Mouse (Mus musculus) forebrain, embryonic 11.5 days (tissue): Measurements from ENCODE around the gene Ppp1ca. TPM values are rescaled to one million over a fixed set of nuclear protein-coding genes. Genes with fewer than 3 reads are reported as not detected.

ENCODE experiments used
- ATAC-seq: fragments of 200-750 bp; cut with Nextera tagmentation; replicated peaks from 2 replicates; pipeline ENCODE4 v1.8.0; 2017; ENCODE audit warnings: moderate TSS enrichment; ENCODE audit not compliant: low FRiP score
- DNase-seq: peaks from one replicate; pipeline ENCODE4 v3.0.0-alpha.2; 2017; ENCODE audit warnings: low spot score
- H3K27ac ChIP-seq: fragments of 300-500 bp; sonication (generic); 2 replicates; pipeline ENCODE4 v1.5.1; 2014; ENCODE audit warnings: low read depth, low read length
- H3K27me3 ChIP-seq: fragments of 300-500 bp; sonication (generic); 2 replicates; pipeline ENCODE4 v1.6.1; 2014; ENCODE audit warnings: mild to moderate bottlenecking, low read length, mixed read lengths; ENCODE audit not compliant: control insufficient read depth, insufficient read depth
- H3K36me3 ChIP-seq: fragments of 300-500 bp; sonication (generic); 2 replicates; pipeline ENCODE4 v1.6.1; 2014; ENCODE audit warnings: mild to moderate bottlenecking, low read length, moderate library complexity, mixed read lengths; ENCODE audit not compliant: control insufficient read depth, insufficient read depth
- H3K4me1 ChIP-seq: fragments of 300-500 bp; sonication (generic); replicated peaks from 2 replicates; pipeline ENCODE4 v1.6.1; 2014; ENCODE audit warnings: low read length, mixed read lengths; ENCODE audit not compliant: control insufficient read depth, insufficient read depth
- H3K4me2 ChIP-seq: fragments of 300-500 bp; sonication (generic); 2 replicates; pipeline ENCODE4 v1.6.1; 2014; ENCODE audit warnings: low read depth, mild to moderate bottlenecking, low read length, moderate library complexity, mixed read lengths; ENCODE audit not compliant: severe bottlenecking
- H3K4me3 ChIP-seq: fragments of 300-500 bp; sonication (generic); 2 replicates; pipeline ENCODE4 v1.5.1; 2014; ENCODE audit warnings: low read depth, low read length
- H3K9ac ChIP-seq: fragments of 300-500 bp; sonication (generic); 2 replicates; pipeline ENCODE4 v1.6.1; 2014; ENCODE audit warnings: low read length
- H3K9me3 ChIP-seq: fragments of 300-500 bp; sonication (generic); 2 replicates; pipeline ENCODE4 v1.6.1; 2016; ENCODE audit warnings: low read length, mixed read lengths; ENCODE audit not compliant: control insufficient read depth
- WGBS: fragments of 180-500 bp; shearing (Covaris S2); extraction: QIAGEN DNeasy Blood & Tissue Kit; methylation state at CpG from one replicate; pipeline ENCODE4 v1.1.7; 2014; 5-methylcytosine and 5-hydroxymethylcytosine counted together
- polyA plus RNA-seq: library from polyadenylated mRNA; unstranded; fragments of >200 nt; fragmentation: Nextera tagmentation; extraction: Ambion mirVana; gene quantifications from 2 replicates; pipeline ENCODE4 v1.2.1, GENCODE M21; 2014

The Ppp1ca gene
- polyA plus RNA-seq, 1 experiment from 2014 or later: 856 TPM

- peaks cover 10% of the 10 kb centered on the region for H3K4me1 ChIP-seq
- no peak overlapping the region for H3K4me3 ChIP-seq
- DNase-seq (no peak), ATAC-seq (no peak)
- no peak overlapping the region for H3K4me2 ChIP-seq
- H3K36me3 ChIP-seq: no peaks in the 10 kb centered on the region
- no peak overlapping the region for H3K9ac ChIP-seq
- H3K9me3 ChIP-seq: no peaks in the 10 kb centered on the region
- 93% methylated on average over 8 of the region's 8 CpGs for WGBS
- no peaks in the 10 kb centered on the region for H3K27me3 ChIP-seq
- no peak overlapping the region for H3K27ac ChIP-seq
These were observed 39.2 kb upstream of the Ppp1ca start for GRCm38 (mm10) chr19:4152445-4153231.

GRCm38 (mm10) chr19:4153232-4153654 lies 38.6 kb upstream of the Ppp1ca start, which contains the start of gene Ptprcap:
TSS of gene Ptprcap (plus strand) at chr19:4153604.
- no peak within 1 kb of the TSS for H3K9ac ChIP-seq
- H3K4me3 ChIP-seq: no peak within 1 kb of the TSS
- H3K27ac ChIP-seq: no peak within 1 kb of the TSS
- H3K36me3 ChIP-seq: peaks cover under 1% of the 10 kb centered on the region; the same call in 1 of the 2 replicates
- H3K4me2 ChIP-seq: no peak within 1 kb of the TSS
- H3K9me3 ChIP-seq: no peaks in the 10 kb centered on the region
- no peaks in the 10 kb centered on the region for H3K27me3 ChIP-seq
- DNase-seq (no peak), ATAC-seq (no peak)
- H3K4me1 ChIP-seq: peaks cover 8% of the 10 kb centered on the region
- 81% methylated on average over 11 of the region's 11 CpGs for WGBS

- Histone ChIP-seq H3K27ac (no peak overlapping the region), H3K36me3 (peaks cover 2% of the 10 kb centered on the region; the same call in 1 of the 2 replicates), H3K4me3 (no peak overlapping the region), H3K9ac (no peak overlapping the region), H3K4me1 (0 out of 2 replicates have a peak, but pooled peaks cover 4% of the 10 kb centered on the region), H3K4me2 (no peak overlapping the region), H3K27me3 (no peaks in the 10 kb centered on the region), H3K9me3 (no peaks in the 10 kb centered on the region)
- DNase-seq: no peak
- no peak for ATAC-seq
- 81% methylated on average over 13 of the region's 13 CpGs for WGBS
These were observed 37.2 kb upstream of the Ppp1ca start for GRCm38 (mm10) chr19:4154437-4155222.

- H3K36me3 ChIP-seq: peaks cover 2% of the 10 kb centered on the region; the same call in 1 of the 2 replicates
- H3K4me2 ChIP-seq: no peak overlapping the region
- no peak overlapping the region for H3K9ac ChIP-seq
- no peak for DNase-seq
- H3K27me3 ChIP-seq: no peaks in the 10 kb centered on the region
- no peak overlapping the region for H3K27ac ChIP-seq
- WGBS: 74% methylated on average over 6 of the region's 6 CpGs
- ATAC-seq: no peak
- no peaks in the 10 kb centered on the region for H3K9me3 ChIP-seq
- H3K4me3 ChIP-seq: no peak overlapping the region
- 0 out of 2 replicates have a peak, but pooled peaks cover 4% of the 10 kb centered on the region for H3K4me1 ChIP-seq
These were observed 36.4 kb upstream of the Ppp1ca start for GRCm38 (mm10) chr19:4155223-4156072.

GRCm38 (mm10) chr19:4156073-4156579 lies 35.7 kb upstream of the Ppp1ca start:
- H3K9ac ChIP-seq: no peak overlapping the region
- no peak overlapping the region for H3K4me2 ChIP-seq
- H3K27ac ChIP-seq: no peak overlapping the region
- no peaks in the 10 kb centered on the region for H3K9me3 ChIP-seq
- no peaks in the 10 kb centered on the region for H3K27me3 ChIP-seq
- 72% methylated on average over 20 of the region's 20 CpGs for WGBS
- H3K4me1 ChIP-seq: 0 out of 2 replicates have a peak, but pooled peaks cover 4% of the 10 kb centered on the region
- no peak overlapping the region for H3K4me3 ChIP-seq
- DNase-seq (no peak), ATAC-seq (no peak)
- H3K36me3 ChIP-seq: peaks cover 2% of the 10 kb centered on the region; the same call in 1 of the 2 replicates

- Histone ChIP-seq H3K36me3 (peaks cover 2% of the 10 kb centered on the region; the same call in 1 of the 2 replicates), H3K9me3 (no peaks in the 10 kb centered on the region), H3K4me1 (0 out of 2 replicates have a peak, but pooled peaks cover 4% of the 10 kb centered on the region), H3K4me2 (no peak overlapping the region), H3K4me3 (no peak overlapping the region), H3K27ac (no peak overlapping the region), H3K27me3 (no peaks in the 10 kb centered on the region), H3K9ac (no peak overlapping the region)
- DNase-seq (no peak), ATAC-seq (no peak)
- WGBS: 89% methylated on average over 12 of the region's 12 CpGs
These were observed 35.1 kb upstream of the Ppp1ca start for GRCm38 (mm10) chr19:4156771-4157170.

GRCm38 (mm10) chr19:4159049-4159448 lies 32.8 kb upstream of the Ppp1ca start:
- no peak for ATAC-seq
- no peak overlapping the region for H3K27ac ChIP-seq
- H3K4me2 ChIP-seq: no peak overlapping the region
- H3K27me3 ChIP-seq: no peaks in the 10 kb centered on the region
- no peak overlapping the region for H3K4me3 ChIP-seq
- no peaks in the 10 kb centered on the region for H3K9me3 ChIP-seq
- 97% methylated on average over 8 of the region's 8 CpGs for WGBS
- peaks cover 2% of the 10 kb centered on the region; the same call in 1 of the 2 replicates for H3K36me3 ChIP-seq
- no peak for DNase-seq
- H3K9ac ChIP-seq: no peak overlapping the region
- H3K4me1 ChIP-seq: peaks cover 10% of the 10 kb centered on the region
